Mouse (Mus musculus): ENCODE results near the gene Ripor3. TPM values are rescaled to one million over a fixed set of nuclear protein-coding genes. Genes with fewer than 3 reads are reported as not detected.

Ripor3 gene
- polyA plus RNA-seq, 1 experiment from 2014 or later, result 1.5 TPM

DNA sequence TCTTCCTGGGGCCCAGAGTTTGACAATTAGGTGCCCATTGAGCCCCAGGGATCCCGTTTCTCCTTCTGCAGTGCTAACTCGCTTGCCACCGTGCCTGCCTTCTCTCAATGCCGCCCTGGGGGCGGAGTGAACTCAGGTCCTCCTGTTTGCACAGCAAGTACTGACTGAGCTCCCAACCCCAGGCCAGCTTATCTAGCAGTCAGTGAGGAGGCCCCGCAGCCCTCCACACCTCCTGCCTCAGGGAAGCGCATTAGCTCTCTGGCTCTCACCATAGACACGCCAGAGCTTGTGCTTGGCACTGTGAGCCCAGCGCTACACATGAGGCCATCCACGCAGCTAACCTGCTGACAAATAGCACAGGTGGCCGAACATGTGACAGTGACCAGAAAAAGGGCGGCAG is 22.8 kb downstream of the Ripor3 start:
- no peak overlapping the region for H3K27ac ChIP-seq (ENCODE audit: poor library complexity, severe bottlenecking)
- ATAC-seq (ENCODE audit: insufficient number of reproducible peaks, low FRiP score), result no peak
- H3K4me3 ChIP-seq, result no peak overlapping the region
- no peaks in the 10 kb centered on the region for H3K9me3 ChIP-seq (replicated peaks)
- 28% methylated on average over 12 of the region's 12 CpGs for WGBS
- peaks cover 57% of the 10 kb centered on the region for H3K4me1 ChIP-seq (replicated peaks)
- H3K27me3 ChIP-seq (replicated peaks), result 0 out of 2 replicates have a peak, but pooled peaks cover 11% of the 10 kb centered on the region
- H3K4me2 ChIP-seq, result no peak overlapping the region
- H3K36me3 ChIP-seq, result no peaks in the 10 kb centered on the region
- H3K9ac ChIP-seq, result no peak overlapping the region

DNA sequence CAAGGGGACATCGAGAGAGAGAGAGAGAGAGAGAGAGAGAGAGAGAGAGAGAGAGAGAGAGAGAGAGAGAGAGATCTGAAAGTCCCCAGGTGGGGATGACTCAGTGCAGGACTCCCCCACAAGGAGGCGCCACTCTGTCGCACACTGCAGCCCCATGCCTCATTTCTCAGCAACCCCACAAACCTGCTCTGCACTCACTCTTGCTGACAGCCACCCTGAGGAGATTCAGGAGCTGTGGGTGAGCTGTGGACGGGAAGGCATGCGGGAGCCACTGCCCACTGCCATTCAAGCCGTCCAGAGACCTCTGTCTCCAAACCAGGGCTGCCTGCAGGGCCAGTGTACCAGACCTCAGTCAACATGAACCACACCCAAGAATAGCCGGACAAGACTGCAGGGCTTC is 23.7 kb downstream of the Ripor3 start:
- H3K4me1 ChIP-seq (replicated peaks), result peaks cover 58% of the 10 kb centered on the region
- H3K4me3 ChIP-seq, result no peak overlapping the region
- peak overlapping the region; percentile 22; the same call in 1 of the 2 replicates for H3K9ac ChIP-seq
- no peak for ATAC-seq (ENCODE audit: insufficient number of reproducible peaks, low FRiP score)
- no peak overlapping the region for H3K27ac ChIP-seq (ENCODE audit: poor library complexity, severe bottlenecking)
- H3K4me2 ChIP-seq, result peak overlapping the region; percentile 28
- 9% methylated on average over 7 of the region's 7 CpGs for WGBS
- no peaks in the 10 kb centered on the region for H3K9me3 ChIP-seq (replicated peaks)
- H3K27me3 ChIP-seq (replicated peaks), result 0 out of 2 replicates have a peak, but pooled peaks cover 6% of the 10 kb centered on the region
- H3K36me3 ChIP-seq, result no peaks in the 10 kb centered on the region

DNA sequence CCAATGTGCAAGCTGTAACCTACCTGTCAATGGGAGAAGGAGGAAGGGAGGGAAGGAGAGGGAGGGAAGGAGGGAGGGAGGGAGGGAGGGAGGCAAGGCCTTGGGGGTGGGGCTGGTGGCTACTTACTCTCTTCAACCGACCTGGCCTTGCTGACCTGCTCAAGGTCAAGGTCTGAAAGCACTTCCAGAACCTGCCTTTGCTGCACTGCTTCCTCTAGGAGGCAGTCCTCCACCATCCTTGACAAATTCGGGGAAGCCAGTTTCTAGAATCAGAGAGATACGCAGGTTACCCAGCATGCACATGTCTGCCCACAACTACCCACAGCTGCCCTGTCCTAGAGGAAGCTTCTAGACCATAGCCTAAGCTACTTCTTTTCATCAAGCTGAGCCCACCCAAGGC is 25.5 kb downstream of the Ripor3 start:
- ATAC-seq (ENCODE audit: insufficient number of reproducible peaks, low FRiP score), result no peak
- Histone ChIP-seq H3K27ac (ENCODE audit: poor library complexity, severe bottlenecking) (no peak overlapping the region), H3K4me1 (replicated peaks) (peaks cover 58% of the 10 kb centered on the region), H3K4me2 (no peak overlapping the region), H3K9me3 (replicated peaks) (no peaks in the 10 kb centered on the region), H3K36me3 (0 out of 2 replicates have a peak, but pooled peaks cover 2% of the 10 kb centered on the region), H3K27me3 (replicated peaks) (0 out of 2 replicates have a peak, but pooled peaks cover 6% of the 10 kb centered on the region), H3K4me3 (no peak overlapping the region), H3K9ac (no peak overlapping the region)
- 29% methylated on average over 3 of the region's 3 CpGs for WGBS

DNA sequence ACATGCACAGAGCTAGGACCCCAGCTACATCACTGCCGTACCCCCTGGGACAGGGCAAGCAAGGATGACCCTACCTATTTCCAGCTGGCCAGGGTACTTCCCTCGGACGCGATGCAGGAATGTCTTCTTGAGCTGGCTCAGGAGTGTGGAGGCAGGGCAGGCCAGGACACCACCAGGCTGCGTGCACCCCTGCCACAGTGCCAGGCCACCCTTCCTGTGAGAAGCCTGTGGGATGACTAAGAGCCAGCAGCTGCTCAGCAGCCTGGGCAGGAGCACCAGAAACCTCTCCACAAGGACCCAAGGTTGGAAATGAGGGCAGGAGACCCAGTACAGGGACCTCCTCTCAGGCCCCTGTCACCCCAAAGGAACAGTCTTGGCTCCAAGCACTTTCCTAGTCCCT is 26.0 kb downstream of the Ripor3 start:
- Histone ChIP-seq H3K4me2 (no peak overlapping the region), H3K4me1 (replicated peaks) (peaks cover 52% of the 10 kb centered on the region), H3K9me3 (replicated peaks) (no peaks in the 10 kb centered on the region), H3K36me3 (peaks cover 7% of the 10 kb centered on the region), H3K4me3 (no peak overlapping the region), H3K27ac (ENCODE audit: poor library complexity, severe bottlenecking) (no peak overlapping the region), H3K27me3 (replicated peaks) (0 out of 2 replicates have a peak, but pooled peaks cover 6% of the 10 kb centered on the region), H3K9ac (0 out of 2 replicates have a peak overlapping the region, but pooled peaks have one; percentile 0)
- 90% methylated on average over 5 of the region's 5 CpGs for WGBS
- no peak for ATAC-seq (ENCODE audit: insufficient number of reproducible peaks, low FRiP score)

DNA sequence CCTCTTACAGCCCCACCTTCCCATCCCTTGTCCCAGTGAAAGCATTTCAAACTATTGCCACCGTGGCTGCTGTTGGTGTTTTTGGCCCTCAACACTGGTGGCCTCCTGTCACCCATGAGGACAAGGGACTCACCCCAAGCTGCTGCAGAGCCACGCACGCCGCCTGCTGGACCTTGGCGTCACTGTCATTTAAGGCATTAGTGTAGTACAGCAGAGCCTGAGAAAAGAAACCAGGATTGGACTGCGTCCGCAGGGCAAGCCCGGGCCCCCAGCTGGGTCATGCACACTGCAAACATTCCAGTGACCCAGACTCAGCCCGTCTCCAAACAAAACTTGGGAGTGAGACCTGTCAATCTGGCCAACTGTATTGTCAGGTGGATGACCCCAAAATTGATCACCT is 27.8 kb downstream of the Ripor3 start:
- no peak overlapping the region for H3K27ac ChIP-seq (ENCODE audit: poor library complexity, severe bottlenecking)
- 0 out of 2 replicates have a peak, but pooled peaks cover 6% of the 10 kb centered on the region for H3K27me3 ChIP-seq (replicated peaks)
- H3K9ac ChIP-seq, result 0 out of 2 replicates have a peak overlapping the region, but pooled peaks have one; percentile 35
- H3K4me3 ChIP-seq, result no peak overlapping the region
- H3K36me3 ChIP-seq, result peaks cover 25% of the 10 kb centered on the region
- no peaks in the 10 kb centered on the region for H3K9me3 ChIP-seq (replicated peaks)
- H3K4me2 ChIP-seq, result no peak overlapping the region
- WGBS, result 60% methylated on average over 9 of the region's 9 CpGs
- no peak for ATAC-seq (ENCODE audit: insufficient number of reproducible peaks, low FRiP score)
- H3K4me1 ChIP-seq (replicated peaks), result peaks cover 35% of the 10 kb centered on the region

DNA sequence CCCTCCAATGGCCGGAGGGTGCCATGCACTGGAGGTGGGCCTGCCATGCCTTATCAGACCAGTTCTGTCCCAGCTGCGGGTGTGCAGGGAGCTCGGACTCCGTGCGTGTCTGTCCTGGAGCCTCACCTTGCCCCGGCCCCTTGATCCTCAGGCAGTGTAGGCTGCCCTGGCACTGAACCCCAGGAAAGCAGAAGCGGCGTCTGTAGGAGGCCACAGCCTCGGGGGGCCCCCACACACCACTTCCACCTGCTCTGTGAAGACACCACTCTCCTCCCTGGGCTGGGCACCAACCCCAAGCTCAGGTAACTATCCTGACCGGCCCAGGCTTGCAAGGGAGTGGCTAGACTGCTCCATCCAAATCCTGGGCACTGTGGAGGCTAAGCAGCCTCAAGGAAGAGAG is 30.0 kb downstream of the Ripor3 start:
- ATAC-seq (ENCODE audit: insufficient number of reproducible peaks, low FRiP score), result no peak
- H3K9ac ChIP-seq, result no peak overlapping the region
- no peak overlapping the region for H3K4me3 ChIP-seq
- no peaks in the 10 kb centered on the region for H3K9me3 ChIP-seq (replicated peaks)
- H3K4me2 ChIP-seq, result no peak overlapping the region
- no peak overlapping the region for H3K27ac ChIP-seq (ENCODE audit: poor library complexity, severe bottlenecking)
- peaks cover 45% of the 10 kb centered on the region for H3K36me3 ChIP-seq
- H3K27me3 ChIP-seq (replicated peaks), result 0 out of 2 replicates have a peak, but pooled peaks cover under 1% of the 10 kb centered on the region
- peaks cover 31% of the 10 kb centered on the region for H3K4me1 ChIP-seq (replicated peaks)
- 75% methylated on average over 10 of the region's 10 CpGs for WGBS

DNA sequence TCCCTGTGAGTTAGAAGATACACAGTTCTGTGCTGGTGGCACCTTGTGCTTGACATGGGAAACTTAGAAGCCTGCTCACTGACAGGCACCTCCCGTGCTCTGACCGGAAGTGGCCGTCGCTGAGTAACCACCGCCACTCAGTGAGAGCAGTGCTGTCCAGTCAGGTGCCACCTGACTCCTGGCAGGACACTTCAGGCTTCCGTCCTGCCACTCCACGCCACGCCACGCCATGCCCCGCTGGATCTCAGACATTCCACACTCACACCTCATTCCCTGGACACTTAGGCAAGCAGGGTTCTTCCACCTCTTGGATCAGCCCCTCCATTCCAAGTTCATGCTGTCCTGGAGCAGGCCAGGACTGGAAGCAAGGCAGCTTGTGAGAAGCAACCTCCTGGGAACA is 32.1 kb downstream of the Ripor3 start:
- H3K9ac ChIP-seq, result no peak overlapping the region
- peaks cover 64% of the 10 kb centered on the region for H3K36me3 ChIP-seq
- H3K4me1 ChIP-seq (replicated peaks), result peaks cover 31% of the 10 kb centered on the region
- H3K27ac ChIP-seq (ENCODE audit: poor library complexity, severe bottlenecking), result no peak overlapping the region
- no peak for ATAC-seq (ENCODE audit: insufficient number of reproducible peaks, low FRiP score)
- H3K4me3 ChIP-seq, result no peak overlapping the region
- WGBS, result 73% methylated on average over 10 of the region's 10 CpGs
- no peaks in the 10 kb centered on the region for H3K9me3 ChIP-seq (replicated peaks)
- H3K27me3 ChIP-seq (replicated peaks), result no peaks in the 10 kb centered on the region
- no peak overlapping the region for H3K4me2 ChIP-seq

DNA sequence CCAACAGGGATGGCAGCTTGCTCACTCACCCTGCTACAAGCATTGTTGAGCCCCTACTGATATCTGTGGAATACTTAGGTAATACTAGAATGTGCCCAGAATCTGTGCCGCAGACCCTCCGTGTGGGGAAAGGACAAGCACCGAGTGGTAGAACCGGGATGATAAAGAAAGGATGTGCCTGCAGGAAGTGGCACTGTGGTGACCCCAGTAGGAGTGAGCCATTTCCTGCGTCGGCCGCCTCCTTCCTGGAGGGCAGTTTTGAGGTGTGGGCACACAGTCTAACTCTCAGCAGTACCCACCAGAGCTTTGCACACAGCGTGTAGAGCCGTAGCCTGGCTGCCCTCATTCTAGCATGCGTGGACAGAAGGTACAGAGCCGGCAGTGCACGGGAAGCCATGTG is 34.7 kb downstream of the Ripor3 start:
- Histone ChIP-seq H3K9me3 (replicated peaks) (no peaks in the 10 kb centered on the region), H3K4me2 (no peak overlapping the region), H3K9ac (no peak overlapping the region; the same call in 1 of the 2 replicates), H3K36me3 (peaks cover 75% of the 10 kb centered on the region), H3K27me3 (replicated peaks) (no peaks in the 10 kb centered on the region), H3K27ac (ENCODE audit: poor library complexity, severe bottlenecking) (no peak overlapping the region), H3K4me3 (no peak overlapping the region), H3K4me1 (replicated peaks) (peaks cover 44% of the 10 kb centered on the region)
- ATAC-seq (ENCODE audit: insufficient number of reproducible peaks, low FRiP score), result no peak
- 68% methylated on average over 12 of the region's 12 CpGs for WGBS

DNA sequence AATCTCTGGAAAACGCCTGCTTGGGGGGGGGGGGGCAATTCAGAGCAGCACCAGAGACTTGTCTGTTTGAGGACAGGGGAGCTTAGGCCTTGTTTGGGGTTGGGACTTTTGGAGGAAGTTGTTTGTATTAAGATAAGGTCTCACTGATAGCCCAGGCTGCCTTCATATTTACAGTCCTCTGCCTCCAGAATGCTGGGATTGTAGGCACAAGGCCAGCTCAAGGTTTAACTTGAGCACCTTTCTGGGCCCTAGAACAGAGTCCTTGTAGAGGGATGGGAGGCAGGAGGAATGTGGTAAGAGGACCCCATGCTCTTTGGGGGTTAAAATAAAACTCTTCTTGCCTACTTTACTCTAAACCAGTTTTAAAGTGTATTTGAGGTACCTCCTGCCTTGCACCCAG is 37.6 kb downstream of the Ripor3 start:
- H3K9me3 ChIP-seq (replicated peaks), result no peaks in the 10 kb centered on the region
- WGBS, result 0% methylated on average over 1 of the region's 1 CpGs
- H3K4me1 ChIP-seq (replicated peaks), result peaks cover 44% of the 10 kb centered on the region
- peaks cover 80% of the 10 kb centered on the region for H3K36me3 ChIP-seq
- no peak overlapping the region for H3K9ac ChIP-seq
- H3K4me3 ChIP-seq, result no peak overlapping the region
- H3K27me3 ChIP-seq (replicated peaks), result no peaks in the 10 kb centered on the region
- no peak overlapping the region for H3K4me2 ChIP-seq
- ATAC-seq (ENCODE audit: insufficient number of reproducible peaks, low FRiP score), result no peak
- peak overlapping the region; percentile 56 for H3K27ac ChIP-seq (ENCODE audit: poor library complexity, severe bottlenecking)

DNA sequence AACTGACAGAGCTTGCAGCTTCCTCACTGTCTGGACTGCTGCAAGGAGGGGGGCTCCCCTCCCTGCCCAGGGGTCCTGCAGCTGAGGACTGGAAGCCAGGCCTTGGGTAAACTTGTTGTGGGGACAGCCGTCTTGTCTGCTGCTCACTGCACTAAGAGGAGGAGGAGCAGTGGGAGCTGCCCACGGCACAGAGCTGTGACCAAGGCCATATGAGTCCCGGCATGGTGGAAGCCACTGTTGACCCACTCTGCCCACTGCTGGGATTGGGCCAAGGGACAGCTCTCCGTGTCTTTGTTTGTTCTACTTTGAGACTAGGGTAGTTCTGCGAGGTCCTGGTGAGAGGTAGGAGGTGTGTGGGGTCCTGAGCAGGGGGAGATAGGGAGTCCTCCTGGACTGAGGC is 38.3 kb downstream of the Ripor3 start:
- H3K27me3 ChIP-seq (replicated peaks), result no peaks in the 10 kb centered on the region
- no peak for ATAC-seq (ENCODE audit: insufficient number of reproducible peaks, low FRiP score)
- no peak overlapping the region for H3K9ac ChIP-seq
- WGBS, result 44% methylated on average over 5 of the region's 5 CpGs
- H3K9me3 ChIP-seq (replicated peaks), result no peaks in the 10 kb centered on the region
- H3K4me3 ChIP-seq, result no peak overlapping the region
- H3K4me2 ChIP-seq, result no peak overlapping the region
- peaks cover 80% of the 10 kb centered on the region for H3K36me3 ChIP-seq
- peaks cover 44% of the 10 kb centered on the region for H3K4me1 ChIP-seq (replicated peaks)
- peak overlapping the region; percentile 56 for H3K27ac ChIP-seq (ENCODE audit: poor library complexity, severe bottlenecking)

DNA sequence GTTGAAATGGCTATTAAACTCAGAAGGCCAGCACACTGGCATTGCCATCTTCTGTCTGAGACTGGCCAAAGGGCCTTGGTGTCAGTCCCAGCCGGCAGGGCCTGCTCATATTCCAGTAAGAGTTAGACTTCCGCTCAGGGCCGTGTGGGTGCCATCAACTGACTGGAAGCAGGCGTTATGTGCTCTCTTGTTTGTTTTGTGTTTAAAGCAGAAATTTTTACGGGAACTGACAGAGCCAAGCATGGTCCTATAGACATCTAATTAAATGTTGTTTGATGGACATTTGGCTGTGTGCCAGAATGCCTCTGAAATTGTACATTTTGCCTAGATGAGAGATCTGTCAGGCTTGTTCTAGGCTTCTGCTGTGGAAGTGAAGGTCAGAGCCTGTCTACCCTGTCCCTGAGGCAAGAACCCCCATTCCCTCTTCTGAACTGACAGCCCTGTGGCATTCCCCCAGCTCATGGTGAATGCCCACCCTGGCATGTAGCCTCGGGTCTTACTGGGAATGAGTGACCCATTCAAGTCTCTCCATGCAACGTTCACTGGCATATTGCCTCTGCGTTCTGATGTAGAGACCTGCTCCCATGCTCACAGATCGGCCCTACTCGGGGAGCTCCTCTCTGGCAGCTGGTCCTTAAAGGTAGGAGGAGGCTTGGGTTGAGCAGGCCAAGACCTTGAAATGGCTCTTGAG is 40.4 kb downstream of the Ripor3 start:
- Histone ChIP-seq H3K36me3 (peaks cover 82% of the 10 kb centered on the region), H3K9ac (no peak overlapping the region), H3K4me2 (no peak overlapping the region), H3K4me1 (replicated peaks) (peaks cover 35% of the 10 kb centered on the region), H3K27ac (ENCODE audit: poor library complexity, severe bottlenecking) (no peak overlapping the region), H3K9me3 (replicated peaks) (no peaks in the 10 kb centered on the region), H3K27me3 (replicated peaks) (no peaks in the 10 kb centered on the region), H3K4me3 (no peak overlapping the region)
- ATAC-seq (ENCODE audit: insufficient number of reproducible peaks, low FRiP score), result no peak
- WGBS, result 88% methylated on average over 10 of the region's 10 CpGs

DNA sequence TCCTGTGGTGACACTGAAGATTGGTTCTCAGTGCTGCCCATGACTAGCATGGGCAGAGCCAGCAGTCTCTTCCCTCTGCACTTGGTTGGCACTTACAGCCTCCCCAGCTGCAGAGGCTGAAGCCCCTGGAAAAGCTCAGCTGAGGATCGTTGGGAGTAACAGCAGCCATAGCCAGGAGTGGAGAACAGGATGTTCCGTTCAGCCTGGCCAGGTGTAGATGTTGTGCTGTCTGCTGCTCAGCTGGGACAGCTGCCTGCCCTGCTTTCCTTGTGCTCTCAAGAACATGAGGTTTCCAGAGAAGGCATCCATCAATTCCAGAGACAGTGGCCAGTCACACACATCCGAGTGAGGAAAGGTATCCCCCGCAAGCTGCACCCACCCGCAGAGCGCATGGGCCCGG is 41.9 kb downstream of the Ripor3 start:
- H3K4me3 ChIP-seq, result no peak overlapping the region
- H3K4me2 ChIP-seq, result no peak overlapping the region
- WGBS, result 93% methylated on average over 7 of the region's 7 CpGs
- H3K9me3 ChIP-seq (replicated peaks), result no peaks in the 10 kb centered on the region
- no peaks in the 10 kb centered on the region for H3K27me3 ChIP-seq (replicated peaks)
- H3K4me1 ChIP-seq (replicated peaks), result peaks cover 36% of the 10 kb centered on the region
- no peak overlapping the region for H3K27ac ChIP-seq (ENCODE audit: poor library complexity, severe bottlenecking)
- H3K9ac ChIP-seq, result no peak overlapping the region
- H3K36me3 ChIP-seq, result peaks cover 79% of the 10 kb centered on the region
- ATAC-seq (ENCODE audit: insufficient number of reproducible peaks, low FRiP score), result no peak

Data from heart, embryonic 12.5 days (tissue).